Mouse (Mus musculus) embryo, embryonic 11 days (tissue): ENCODE measurements around the gene 4930402H24Rik.

ENCODE experiments used
- DNase-seq: peaks from one replicate; pipeline ENCODE4 v3.0.0-alpha.2; 2015

4930402H24Rik gene

GRCm38 (mm10) chr2:130905751-130906583 lies at the start of gene 4930402H24Rik, which contains the start of gene Atrn:
TSS of gene 4930402H24Rik (minus strand) at chr2:130906406.
TSS of gene Atrn (plus strand) at chr2:130906495.
- DNase-seq, result peak; percentile 97

DNA sequence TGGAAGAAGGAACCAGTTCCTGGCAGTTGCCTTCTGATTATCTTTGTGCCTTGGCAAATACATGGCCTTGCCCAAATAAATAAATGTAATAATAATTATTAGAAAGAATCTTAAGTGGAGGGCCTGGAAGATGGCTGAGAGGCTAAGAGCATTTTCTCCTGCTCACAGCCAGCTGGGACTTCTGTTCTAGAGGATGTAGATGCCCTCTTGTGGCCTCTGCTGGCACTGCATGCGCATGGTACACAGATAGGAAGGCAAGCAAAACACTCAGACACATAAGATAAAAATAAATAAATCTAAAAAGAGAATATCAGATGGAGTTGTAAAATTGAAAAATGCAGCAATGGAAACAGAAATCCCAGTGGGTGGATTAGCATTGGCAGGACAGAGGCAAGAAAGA lies 44.3 kb upstream of the 4930402H24Rik start:
- DNase-seq, result peak; percentile 88

DNA sequence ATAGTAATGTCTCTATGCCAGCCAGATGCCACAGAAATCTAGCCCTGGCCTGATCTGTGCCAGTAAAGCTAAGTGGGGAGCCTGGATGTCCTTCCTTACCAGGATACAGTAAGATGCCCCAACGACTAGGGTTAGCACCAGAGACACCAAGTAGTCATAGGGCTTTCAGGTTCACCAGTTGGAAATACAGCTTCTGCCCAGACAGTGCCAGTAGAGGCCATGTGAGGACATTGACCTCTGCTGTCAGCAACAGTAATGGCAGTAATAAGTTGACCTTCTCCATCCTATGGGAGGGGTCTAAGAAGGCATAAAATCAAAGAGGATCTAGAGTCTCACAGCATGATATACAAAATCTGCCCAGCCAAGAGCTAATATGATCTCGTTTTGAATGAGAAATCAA lies 43.6 kb upstream of the 4930402H24Rik start:
- no peak for DNase-seq

GRCm38 (mm10) chr2:130932865-130933264 lies 26.7 kb upstream of the 4930402H24Rik start:
- DNase-seq, result no peak

GRCm38 (mm10) chr2:130929994-130930393 lies 23.8 kb upstream of the 4930402H24Rik start:
- no peak for DNase-seq

- DNase-seq, result no peak
Measured at GRCm38 (mm10) chr2:130928530-130928929, 22.3 kb upstream of the 4930402H24Rik start.

GRCm38 (mm10) chr2:130928031-130928430 lies 21.8 kb upstream of the 4930402H24Rik start:
- DNase-seq, result no peak

DNA sequence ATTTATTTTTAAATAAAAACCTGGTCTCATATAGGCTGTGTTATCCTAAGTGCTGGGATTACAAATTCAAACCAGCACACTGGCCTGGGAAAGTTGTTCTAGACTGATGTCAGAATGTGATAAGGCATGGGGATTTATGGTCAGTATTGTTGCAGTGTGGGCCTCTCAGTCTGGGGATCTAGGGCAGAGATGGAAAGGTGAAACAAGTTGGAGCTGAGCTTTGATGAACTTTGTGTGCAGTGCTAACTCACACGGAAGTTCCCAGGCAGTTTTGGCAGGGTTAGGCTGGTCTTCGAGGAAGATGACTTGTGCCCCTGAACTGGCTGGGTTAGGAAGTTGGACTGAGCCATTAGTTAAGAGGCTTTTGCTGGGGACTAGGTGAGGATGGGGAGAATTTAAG lies 18.7 kb upstream of the 4930402H24Rik start:
- no peak for DNase-seq

DNA sequence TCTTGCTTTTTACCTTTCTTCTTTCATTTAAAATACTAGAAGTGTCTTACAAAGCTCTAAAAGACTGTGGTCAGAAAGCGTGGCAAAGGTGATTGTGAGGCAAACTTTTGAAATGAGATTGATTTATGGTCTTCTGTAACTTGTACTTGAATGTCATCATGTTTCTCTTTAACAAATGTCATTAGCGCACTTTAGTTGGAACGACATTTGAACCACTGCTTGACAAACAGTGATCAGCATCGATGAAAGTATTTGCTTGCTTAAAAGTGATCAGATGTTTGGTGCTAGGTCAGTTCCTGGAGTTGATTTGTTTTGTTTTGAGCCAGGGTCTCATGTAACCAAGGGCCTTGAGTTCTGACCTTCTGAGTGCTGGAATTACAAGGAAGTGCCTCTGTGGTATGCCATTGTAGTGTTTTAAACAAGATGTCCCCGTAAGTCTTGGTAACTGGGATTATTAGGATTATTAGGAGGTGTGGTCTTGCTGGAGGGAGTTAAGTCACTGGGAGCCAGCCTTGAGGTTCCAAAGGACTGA lies 12.9 kb upstream of the 4930402H24Rik start:
- DNase-seq, result no peak

DNA sequence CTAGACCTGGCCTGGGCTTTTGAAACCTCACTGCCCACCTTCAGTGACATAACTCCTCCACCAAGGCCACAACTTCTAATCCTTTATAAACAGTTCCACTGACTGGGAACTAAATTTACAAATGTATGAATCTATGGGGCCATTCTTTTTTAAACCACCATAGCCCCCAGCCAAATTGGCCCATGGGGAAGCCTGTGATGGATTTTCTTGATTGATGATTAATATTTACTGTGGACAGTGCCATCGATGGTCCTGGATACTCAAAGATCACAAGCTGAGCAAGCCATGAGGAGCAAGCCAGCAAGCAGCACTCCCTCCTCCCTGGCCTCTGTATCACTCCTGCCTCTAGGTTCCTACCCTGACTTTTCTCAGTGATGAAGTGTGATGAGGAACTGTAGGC lies 11.5 kb upstream of the 4930402H24Rik start:
- DNase-seq, result no peak

DNA sequence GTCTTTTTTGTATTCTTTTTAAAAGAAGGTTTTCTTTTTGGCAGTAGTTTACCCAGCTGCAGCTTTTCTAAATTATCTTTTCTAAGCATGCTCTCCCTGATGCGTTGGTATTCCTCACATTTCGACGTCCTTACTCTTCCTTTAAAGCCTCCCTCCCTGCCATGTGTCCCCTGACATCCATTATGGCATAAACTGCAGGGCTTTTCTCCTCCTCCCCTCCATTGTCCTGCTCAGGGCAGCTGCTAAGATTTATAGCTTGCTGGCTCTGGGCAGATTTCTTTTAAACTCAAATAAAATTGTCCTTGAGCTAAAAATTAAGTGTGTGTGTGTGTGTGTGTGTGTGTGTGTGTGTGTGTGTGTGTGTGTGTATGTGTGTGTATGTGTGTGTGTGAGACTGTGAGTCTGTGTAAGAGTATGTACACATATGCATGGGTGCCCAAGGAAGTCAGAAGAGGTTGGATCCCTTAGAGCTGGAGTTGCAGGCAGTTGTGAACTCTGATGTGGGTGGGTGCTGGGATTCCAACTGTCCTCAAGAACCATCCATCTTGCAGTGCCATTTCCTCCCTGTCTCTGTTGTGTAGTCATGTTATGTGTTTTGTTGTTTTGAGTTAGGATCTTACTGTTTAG lies 10.4 kb upstream of the 4930402H24Rik start:
- peak; percentile 42 for DNase-seq

- DNase-seq, result no peak
Measured at GRCm38 (mm10) chr2:130914873-130915272, 8.7 kb upstream of the 4930402H24Rik start.

GRCm38 (mm10) chr2:130911691-130912090 lies 5.5 kb upstream of the 4930402H24Rik start:
- no peak for DNase-seq

DNA sequence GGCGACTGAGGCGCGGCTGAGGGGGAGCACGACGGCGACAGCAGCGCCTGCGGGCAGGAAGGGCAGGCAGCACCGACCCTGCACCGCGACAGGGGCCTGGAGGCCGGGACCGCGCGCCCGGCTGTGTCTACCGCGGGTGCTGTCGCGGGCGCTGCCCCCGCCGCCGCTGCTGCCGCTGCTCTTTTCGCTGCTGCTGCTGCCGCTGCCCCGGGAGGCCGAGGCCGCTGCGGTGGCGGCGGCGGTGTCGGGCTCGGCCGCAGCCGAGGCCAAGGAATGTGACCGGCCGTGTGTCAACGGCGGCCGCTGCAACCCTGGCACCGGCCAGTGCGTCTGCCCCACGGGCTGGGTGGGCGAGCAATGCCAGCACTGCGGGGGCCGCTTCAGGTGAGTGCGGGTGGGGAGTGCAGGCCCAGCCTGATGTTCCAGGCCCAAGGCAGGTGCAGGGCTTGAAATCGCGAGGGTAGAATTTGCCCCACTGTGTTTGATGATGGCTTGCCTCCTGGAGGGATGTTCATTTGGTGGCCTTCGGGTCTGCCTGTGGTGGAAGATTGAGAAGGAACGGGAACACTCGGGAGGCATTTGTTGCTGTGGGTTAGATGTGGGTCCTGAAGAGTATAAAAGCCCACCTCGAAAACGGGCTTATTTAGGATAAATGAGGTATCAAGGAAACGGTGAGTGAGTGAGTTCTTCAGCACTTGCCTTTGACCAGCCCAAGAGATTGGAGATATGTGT lies 544 bp upstream of the 4930402H24Rik start:
- DNase-seq, result no peak

- no peak for DNase-seq
Measured at GRCm38 (mm10) chr2:130898783-130899182, 7.4 kb downstream of the 4930402H24Rik start.

DNA sequence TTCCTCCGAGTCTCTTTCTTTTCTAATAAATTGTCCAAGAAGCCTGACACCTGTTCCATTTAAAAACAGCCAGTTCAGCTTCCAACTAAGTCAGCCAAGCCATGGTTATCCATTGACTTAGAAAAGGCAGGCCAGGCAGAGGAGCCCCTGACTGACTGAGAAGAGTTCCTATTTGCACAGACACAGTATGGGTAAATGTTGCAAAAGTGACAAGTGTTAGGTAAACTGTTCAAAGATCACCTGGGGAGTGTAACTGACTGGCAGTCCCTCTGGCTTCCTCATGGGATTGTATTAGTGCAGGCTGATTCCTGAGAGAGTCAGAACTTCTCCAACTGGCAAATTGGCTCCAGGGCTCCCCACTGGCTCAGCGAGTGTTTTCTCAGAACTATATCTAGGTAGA lies 8.3 kb downstream of the 4930402H24Rik start:
- no peak for DNase-seq

DNA sequence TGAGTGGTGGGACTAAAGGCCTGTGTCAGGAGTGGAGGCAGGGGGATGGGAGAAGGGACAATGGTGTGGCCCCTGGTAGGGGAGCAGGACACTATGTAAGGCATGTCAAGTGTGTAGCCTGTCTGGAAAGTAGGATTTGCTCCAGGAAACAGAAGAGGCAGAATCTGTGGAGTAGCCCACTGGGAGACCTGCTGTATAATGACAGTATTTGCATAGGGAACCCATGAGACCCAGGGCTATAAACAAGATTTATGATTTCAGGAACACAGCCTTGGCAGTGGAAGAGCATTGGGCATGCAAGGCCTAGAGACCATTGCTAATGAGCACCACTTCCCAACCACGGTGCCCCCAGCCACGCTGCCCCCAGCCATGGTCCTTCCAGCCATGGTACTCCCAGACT lies 9.3 kb downstream of the 4930402H24Rik start:
- DNase-seq, result no peak

- DNase-seq, result no peak
Measured at GRCm38 (mm10) chr2:130887456-130887855, 18.8 kb downstream of the 4930402H24Rik start.

DNA sequence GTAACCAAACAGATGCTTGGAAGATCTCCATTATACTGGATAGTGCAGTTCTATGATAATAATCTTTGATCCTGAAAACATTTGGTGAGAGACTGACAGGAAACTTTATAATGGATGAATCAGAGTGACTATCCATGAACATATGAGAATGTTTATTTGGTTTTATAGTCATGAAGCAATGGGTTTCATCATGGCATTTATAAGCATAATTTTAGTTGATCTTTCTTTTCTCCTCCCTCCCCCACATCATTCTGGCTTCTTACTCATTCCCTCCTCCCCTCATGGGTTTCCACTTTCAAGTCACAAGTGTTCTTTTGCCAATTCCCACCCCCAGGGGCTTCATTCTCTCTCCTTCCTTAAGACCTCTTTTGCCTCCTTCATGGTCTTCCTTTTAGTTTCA lies 19.2 kb downstream of the 4930402H24Rik start:
- no peak for DNase-seq

DNA sequence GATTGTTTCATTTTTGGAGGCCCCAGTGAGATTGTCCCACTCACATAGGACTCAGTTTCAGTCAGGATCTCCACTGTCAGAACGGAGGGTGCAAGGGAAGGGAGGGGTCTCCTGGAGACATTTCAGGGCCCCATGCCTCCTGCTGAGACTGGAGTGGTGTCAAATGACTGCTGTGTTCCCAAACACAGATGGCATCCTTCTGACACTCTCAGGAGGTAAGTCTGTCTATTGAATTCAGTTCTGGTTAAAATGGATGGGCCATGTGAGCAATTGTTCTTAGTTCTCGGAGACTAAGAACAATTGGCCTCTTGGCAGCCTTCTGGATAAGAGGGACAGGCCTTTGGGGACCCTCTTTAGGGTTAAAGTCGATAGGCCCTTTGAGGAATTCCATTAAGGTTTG lies 28.8 kb downstream of the 4930402H24Rik start:
- DNase-seq, result no peak

- no peak for DNase-seq
Measured at GRCm38 (mm10) chr2:130870916-130871315, 35.3 kb downstream of the 4930402H24Rik start.

GRCm38 (mm10) chr2:130862091-130862490 lies 44.1 kb downstream of the 4930402H24Rik start:
- DNase-seq, result no peak

DNA sequence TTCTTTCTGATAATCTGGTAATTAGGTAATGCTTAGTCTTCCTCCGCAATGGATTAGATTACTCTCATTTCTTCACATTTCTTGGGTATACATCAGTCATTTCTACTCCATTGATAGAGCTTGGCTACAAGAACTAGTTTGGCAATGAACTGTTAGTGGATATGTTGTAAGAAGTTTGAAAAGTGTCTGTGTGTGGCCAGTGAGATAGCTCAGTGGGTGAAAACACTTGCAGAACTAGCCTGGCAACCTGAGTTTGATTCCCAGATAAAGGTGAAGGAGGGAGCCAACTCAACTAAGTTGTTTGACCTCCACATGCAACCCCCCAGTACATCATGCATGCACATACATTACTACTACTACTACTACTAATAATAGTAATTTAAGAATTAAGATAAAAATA lies 53.2 kb downstream of the 4930402H24Rik start:
- DNase-seq, result no peak
